Mouse (Mus musculus) neural tube, embryonic 14.5 days (tissue): ENCODE measurements around the gene Alpl. TPM values are rescaled to one million over a fixed set of nuclear protein-coding genes. Genes with fewer than 3 reads are reported as not detected.
A peak's percentile ranks its signal among the peaks of the same experiment; 100 is the strongest.

Source experiments
- ATAC-seq: fragments of 200-750 bp; cut with Nextera tagmentation; 2 replicates; pipeline ENCODE4 v1.8.0; 2017; ENCODE audit warnings: low read depth, mild to moderate bottlenecking, moderate TSS enrichment, moderate library complexity
- H3K27ac ChIP-seq: fragments of 300-500 bp; sonication (generic); 2 replicates; pipeline ENCODE4 v1.5.1; 2014; ENCODE audit warnings: low read depth, mild to moderate bottlenecking, control low read depth, low read length, moderate library complexity, mixed read lengths
- H3K27me3 ChIP-seq: fragments of 300-500 bp; sonication (generic); 2 replicates; pipeline ENCODE4 v1.6.1; 2014; ENCODE audit warnings: low read length; ENCODE audit not compliant: control insufficient read depth, insufficient read depth
- H3K36me3 ChIP-seq: fragments of 300-500 bp; sonication (generic); 2 replicates; pipeline ENCODE4 v1.6.1; 2014; ENCODE audit warnings: low read length, mixed read lengths; ENCODE audit not compliant: control insufficient read depth, insufficient read depth
- H3K4me1 ChIP-seq: fragments of 300-500 bp; sonication (generic); 2 replicates; pipeline ENCODE4 v1.6.1; 2014; ENCODE audit warnings: low read length; ENCODE audit not compliant: control insufficient read depth, insufficient read depth
- H3K4me2 ChIP-seq: fragments of 300-500 bp; sonication (generic); 2 replicates; pipeline ENCODE4 v1.6.1; 2014; ENCODE audit warnings: mild to moderate bottlenecking, low read depth, low read length, control low read depth
- H3K4me3 ChIP-seq: fragments of 300-500 bp; sonication (generic); 2 replicates; pipeline ENCODE4 v1.5.1; 2014; ENCODE audit warnings: low read depth, low read length, control low read depth, mixed read lengths
- H3K9ac ChIP-seq: fragments of 300-500 bp; sonication (generic); replicated peaks from 2 replicates; pipeline ENCODE4 v1.6.1; 2014; ENCODE audit warnings: low read depth, mild to moderate bottlenecking, control low read depth, low read length, mixed read lengths
- H3K9me3 ChIP-seq: fragments of 300-500 bp; sonication (generic); 2 replicates; pipeline ENCODE4 v1.6.1; 2016; ENCODE audit warnings: low read length; ENCODE audit not compliant: control insufficient read depth
- WGBS: fragments of 180-500 bp; shearing (Covaris S2); extraction: QIAGEN DNeasy Blood & Tissue Kit; methylation state at CpG from one replicate; pipeline ENCODE4 v1.1.7; 2014; 5-methylcytosine and 5-hydroxymethylcytosine counted together
- polyA plus RNA-seq: library from polyadenylated mRNA; unstranded; fragments of >200 nt; fragmentation: Nextera tagmentation; extraction: Ambion mirVana; gene quantifications from 2 replicates; pipeline ENCODE4 v1.2.1, GENCODE M21; 2014

Alpl gene
- polyA plus RNA-seq, 1 experiment from 2014 or later, result 8.5 TPM

DNA sequence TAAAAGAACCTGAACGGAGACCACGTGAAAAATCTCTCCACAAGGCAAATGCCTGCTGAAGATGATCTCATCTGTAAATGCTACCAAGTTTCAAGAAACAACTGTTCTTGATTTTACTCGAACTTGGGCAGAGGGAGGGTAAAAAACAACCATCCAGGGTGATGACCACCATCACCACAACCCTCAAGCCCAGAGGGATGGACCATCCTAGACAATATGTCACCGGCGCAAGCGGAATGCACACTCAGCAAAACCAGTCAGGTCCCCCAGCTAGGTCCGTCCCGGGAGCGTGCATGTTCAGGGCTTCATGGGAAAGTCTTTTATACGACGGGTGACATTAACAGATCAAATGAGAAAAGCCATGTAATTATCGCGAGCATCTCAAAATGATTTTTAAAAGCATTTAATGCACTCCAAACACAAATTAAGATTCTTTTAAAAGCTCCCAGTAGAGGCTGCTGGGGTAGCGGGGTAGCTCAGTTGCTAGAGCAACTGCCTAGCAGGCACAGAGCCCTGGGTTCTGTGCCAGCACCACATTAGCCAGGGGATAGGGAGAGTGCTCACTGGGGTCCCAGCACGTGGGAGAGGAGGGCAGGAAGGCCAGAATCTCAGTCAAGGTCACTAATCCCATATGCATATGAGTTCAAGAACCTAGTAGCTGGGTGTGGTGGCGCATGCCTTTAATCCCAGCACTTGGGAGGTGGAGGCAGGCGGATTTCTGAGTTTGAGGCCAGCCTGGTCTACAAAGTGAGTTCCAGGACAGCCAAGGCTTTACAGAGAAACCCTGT lies 17.6 kb downstream of the Alpl start:
- no peak overlapping the region for H3K27ac ChIP-seq
- ATAC-seq, result no peak
- 71% methylated on average over 17 of the region's 17 CpGs for WGBS
- no peaks in the 10 kb centered on the region for H3K27me3 ChIP-seq
- no peak overlapping the region for H3K9ac ChIP-seq
- H3K4me2 ChIP-seq, result no peak overlapping the region
- no peaks in the 10 kb centered on the region for H3K36me3 ChIP-seq
- H3K4me3 ChIP-seq, result no peak overlapping the region
- 0 out of 2 replicates have a peak, but pooled peaks cover 4% of the 10 kb centered on the region for H3K4me1 ChIP-seq
- H3K9me3 ChIP-seq, result no peaks in the 10 kb centered on the region

DNA sequence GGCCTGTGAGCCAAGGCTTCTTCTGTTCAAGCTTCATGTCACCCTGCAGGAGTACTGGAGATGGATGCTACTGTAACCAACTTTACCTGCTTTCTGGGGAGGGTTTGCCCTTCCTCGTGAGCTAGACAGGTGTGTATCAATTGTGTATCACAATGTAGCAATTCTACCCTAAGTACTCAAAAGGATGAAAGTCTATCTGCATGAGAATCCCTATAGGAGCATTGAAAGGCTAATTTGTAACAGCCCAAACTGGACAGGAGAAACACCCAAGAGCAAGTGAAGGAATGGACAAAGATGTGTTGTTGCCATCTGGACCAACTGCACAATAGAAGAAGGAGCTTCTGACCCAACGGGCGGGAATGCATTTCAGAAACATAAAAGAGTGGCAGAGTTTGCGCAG lies 18.3 kb downstream of the Alpl start:
- ATAC-seq, result no peak
- WGBS, result 83% methylated on average over 4 of the region's 4 CpGs
- Histone ChIP-seq H3K4me3 (no peak overlapping the region), H3K9ac (no peak overlapping the region), H3K4me1 (0 out of 2 replicates have a peak, but pooled peaks cover 5% of the 10 kb centered on the region), H3K9me3 (no peaks in the 10 kb centered on the region), H3K36me3 (no peaks in the 10 kb centered on the region), H3K4me2 (no peak overlapping the region), H3K27ac (no peak overlapping the region), H3K27me3 (no peaks in the 10 kb centered on the region)

DNA sequence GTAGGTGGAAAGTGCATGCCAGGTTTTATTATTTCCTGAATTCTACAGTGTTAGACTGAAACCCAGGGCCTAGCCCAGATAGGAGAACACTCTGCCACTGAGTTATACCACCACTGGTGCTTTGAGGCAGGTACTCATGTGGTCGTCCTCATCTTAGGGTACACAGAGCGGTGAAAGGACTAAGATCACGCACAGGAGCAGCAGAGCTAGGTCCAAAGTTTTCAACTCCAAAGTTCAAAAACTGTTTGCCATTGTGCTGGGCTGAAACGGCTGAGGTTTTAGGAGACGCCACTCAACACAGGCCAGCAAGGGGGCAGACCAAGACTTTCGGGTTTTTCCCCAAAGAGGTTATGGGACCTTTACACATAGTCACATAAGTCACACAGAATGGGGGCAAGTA lies 21.7 kb downstream of the Alpl start:
- Histone ChIP-seq H3K4me1 (0 out of 2 replicates have a peak, but pooled peaks cover 5% of the 10 kb centered on the region), H3K27me3 (no peaks in the 10 kb centered on the region), H3K36me3 (no peaks in the 10 kb centered on the region), H3K4me3 (no peak overlapping the region), H3K27ac (no peak overlapping the region), H3K9ac (no peak overlapping the region), H3K4me2 (no peak overlapping the region), H3K9me3 (no peaks in the 10 kb centered on the region)
- ATAC-seq, result no peak
- WGBS, result 81% methylated on average over 6 of the region's 6 CpGs

- no peak overlapping the region for H3K27ac ChIP-seq
- H3K4me2 ChIP-seq, result no peak overlapping the region
- peak; percentile 28; the same call in 1 of the 2 replicates for ATAC-seq
- WGBS, result 37% methylated on average over 5 of the region's 5 CpGs
- H3K27me3 ChIP-seq, result no peaks in the 10 kb centered on the region
- H3K4me3 ChIP-seq, result no peak overlapping the region
- 0 out of 2 replicates have a peak, but pooled peaks cover 5% of the 10 kb centered on the region for H3K4me1 ChIP-seq
- no peaks in the 10 kb centered on the region for H3K9me3 ChIP-seq
- no peak overlapping the region for H3K9ac ChIP-seq
- no peaks in the 10 kb centered on the region for H3K36me3 ChIP-seq
These were observed 22.2 kb downstream of the Alpl start for GRCm38 (mm10) chr4:137774013-137774412.

DNA sequence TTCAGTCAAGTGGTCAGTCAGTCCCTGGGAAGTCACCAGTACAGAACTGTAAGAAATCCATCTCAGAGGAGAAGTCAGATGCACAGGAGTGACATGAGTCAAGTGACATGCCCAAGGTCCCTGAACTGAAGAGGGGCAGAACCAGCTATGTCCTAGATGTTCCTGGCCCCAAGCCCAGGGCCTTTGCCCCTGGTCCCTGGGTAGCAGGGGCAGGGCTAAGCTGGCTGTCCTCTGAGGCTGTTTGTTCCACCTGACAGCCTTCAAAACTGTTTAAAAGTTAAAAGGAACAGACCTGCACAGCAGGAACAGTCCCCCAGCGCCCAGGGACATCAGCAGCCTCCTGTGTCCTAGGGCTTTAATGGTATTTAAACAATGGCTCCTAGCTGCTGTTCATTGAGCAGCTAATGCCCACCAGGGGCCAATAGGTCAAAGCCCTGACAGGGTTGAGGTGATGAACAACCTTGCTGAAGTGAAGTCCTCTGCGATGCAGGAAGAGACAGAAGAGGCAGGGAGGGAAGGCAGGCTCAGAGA lies 22.8 kb downstream of the Alpl start:
- H3K9me3 ChIP-seq, result no peaks in the 10 kb centered on the region
- H3K4me2 ChIP-seq, result no peak overlapping the region
- H3K27ac ChIP-seq, result no peak overlapping the region
- 7% methylated on average over 2 of the region's 2 CpGs for WGBS
- no peak overlapping the region for H3K9ac ChIP-seq
- no peak overlapping the region for H3K4me3 ChIP-seq
- no peaks in the 10 kb centered on the region for H3K36me3 ChIP-seq
- H3K27me3 ChIP-seq, result no peaks in the 10 kb centered on the region
- ATAC-seq, result no peak
- 0 out of 2 replicates have a peak, but pooled peaks cover 5% of the 10 kb centered on the region for H3K4me1 ChIP-seq

DNA sequence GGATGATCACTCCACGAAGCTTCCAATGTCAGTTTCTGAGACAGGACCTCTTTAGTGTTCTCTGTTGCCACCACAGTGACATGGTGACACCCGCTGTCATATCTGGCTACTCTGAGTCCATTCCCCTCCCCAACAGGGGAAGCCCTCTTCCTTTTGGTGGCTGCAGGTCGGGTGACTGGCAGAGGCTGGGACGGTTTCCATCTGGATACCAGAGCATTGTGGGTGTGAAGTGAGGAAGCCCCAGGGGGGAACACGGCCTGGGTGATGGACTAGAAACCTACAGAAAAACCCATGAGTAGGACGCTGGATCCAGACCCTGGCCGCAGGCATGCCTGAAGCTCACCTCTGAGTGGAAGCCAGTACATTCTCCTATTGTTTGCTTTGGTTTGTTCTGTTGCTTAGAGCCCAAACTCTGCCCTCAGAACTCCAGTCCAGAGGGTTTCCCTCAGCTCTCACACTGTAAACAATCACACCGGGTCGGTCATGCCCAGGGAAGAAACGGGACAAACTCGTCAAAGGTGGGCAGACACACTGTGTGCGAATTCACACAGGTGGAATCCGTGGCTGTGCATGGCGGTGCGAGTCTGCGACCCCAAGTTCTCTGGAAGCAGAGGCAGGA lies 23.6 kb downstream of the Alpl start:
- H3K36me3 ChIP-seq, result no peaks in the 10 kb centered on the region
- H3K4me3 ChIP-seq, result no peak overlapping the region
- no peak for ATAC-seq
- no peak overlapping the region for H3K9ac ChIP-seq
- no peak overlapping the region for H3K27ac ChIP-seq
- no peaks in the 10 kb centered on the region for H3K9me3 ChIP-seq
- no peaks in the 10 kb centered on the region for H3K27me3 ChIP-seq
- WGBS, result 84% methylated on average over 16 of the region's 16 CpGs
- no peak overlapping the region for H3K4me2 ChIP-seq
- H3K4me1 ChIP-seq, result 0 out of 2 replicates have a peak, but pooled peaks cover 5% of the 10 kb centered on the region

DNA sequence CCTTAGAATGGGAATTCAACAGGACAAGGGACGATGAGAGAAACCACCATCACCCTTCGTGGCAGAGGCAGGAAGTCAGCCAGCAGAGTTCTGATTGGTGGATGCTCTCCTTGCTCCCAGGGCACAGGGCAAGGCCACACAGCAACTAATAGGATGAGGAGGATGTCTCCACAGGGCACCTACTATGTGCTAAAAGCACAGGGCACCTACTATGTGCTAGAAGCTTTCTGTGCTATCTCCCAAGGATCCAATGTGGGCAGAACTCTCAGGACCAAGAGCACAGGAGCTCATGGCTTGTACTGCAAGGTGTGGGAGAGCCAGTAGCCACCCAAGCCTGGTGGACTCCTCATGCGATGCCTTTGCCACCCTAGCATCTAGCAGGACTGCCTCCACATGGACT lies 24.4 kb downstream of the Alpl start:
- no peak overlapping the region for H3K9ac ChIP-seq
- H3K4me2 ChIP-seq, result no peak overlapping the region
- H3K4me3 ChIP-seq, result no peak overlapping the region
- no peaks in the 10 kb centered on the region for H3K9me3 ChIP-seq
- no peaks in the 10 kb centered on the region for H3K27me3 ChIP-seq
- WGBS, result 81% methylated on average over 3 of the region's 3 CpGs
- 0 out of 2 replicates have a peak, but pooled peaks cover 5% of the 10 kb centered on the region for H3K4me1 ChIP-seq
- no peaks in the 10 kb centered on the region for H3K36me3 ChIP-seq
- ATAC-seq, result no peak
- H3K27ac ChIP-seq, result no peak overlapping the region

DNA sequence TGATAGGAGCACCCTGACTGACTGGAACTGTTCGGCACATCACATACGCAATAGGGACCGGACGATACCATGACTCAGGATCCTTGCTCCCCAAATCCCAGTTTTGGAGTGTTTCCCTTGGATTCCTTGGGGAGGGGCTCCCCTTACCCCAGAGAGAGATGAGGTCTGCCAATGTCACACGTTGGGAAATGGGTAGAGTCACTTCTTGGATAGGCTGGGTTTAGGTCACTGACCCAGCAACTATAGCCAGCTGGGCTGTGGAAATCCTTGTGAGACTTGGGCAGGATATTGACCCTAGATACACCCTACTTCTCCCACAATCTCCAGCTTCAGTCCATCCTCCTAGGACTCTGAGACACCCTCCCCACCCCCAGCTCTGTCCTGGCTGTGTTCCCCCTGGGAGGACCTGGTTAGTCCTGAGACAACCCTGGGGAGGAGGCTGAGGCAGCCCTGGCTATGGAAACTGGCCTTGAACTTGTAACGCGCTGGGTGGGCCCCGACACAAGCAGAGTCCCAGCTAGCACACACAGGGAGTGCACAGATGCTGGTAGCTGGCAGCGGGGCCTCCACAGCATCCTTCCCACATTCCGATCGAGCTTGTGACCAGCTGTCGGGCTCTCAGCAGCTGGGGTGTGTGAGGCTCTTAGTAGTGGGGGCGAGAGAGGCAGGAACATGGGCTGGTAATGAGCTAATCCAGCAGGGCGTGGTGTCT lies 25.1 kb downstream of the Alpl start:
- 73% methylated on average over 14 of the region's 14 CpGs for WGBS
- Histone ChIP-seq H3K4me2 (no peak overlapping the region), H3K4me1 (0 out of 2 replicates have a peak, but pooled peaks cover 5% of the 10 kb centered on the region), H3K27me3 (no peaks in the 10 kb centered on the region), H3K27ac (no peak overlapping the region), H3K9ac (no peak overlapping the region), H3K9me3 (no peaks in the 10 kb centered on the region), H3K36me3 (no peaks in the 10 kb centered on the region), H3K4me3 (no peak overlapping the region)
- no peak for ATAC-seq
